Mouse (Mus musculus): ENCODE data around the gene Slc25a22.
"Not testable (repeated sequence)": the region's sequence is repeated elsewhere in the genome, so short reads cannot be mapped to it uniquely, and the experiment has no call there.

Slc25a22 gene

DNA sequence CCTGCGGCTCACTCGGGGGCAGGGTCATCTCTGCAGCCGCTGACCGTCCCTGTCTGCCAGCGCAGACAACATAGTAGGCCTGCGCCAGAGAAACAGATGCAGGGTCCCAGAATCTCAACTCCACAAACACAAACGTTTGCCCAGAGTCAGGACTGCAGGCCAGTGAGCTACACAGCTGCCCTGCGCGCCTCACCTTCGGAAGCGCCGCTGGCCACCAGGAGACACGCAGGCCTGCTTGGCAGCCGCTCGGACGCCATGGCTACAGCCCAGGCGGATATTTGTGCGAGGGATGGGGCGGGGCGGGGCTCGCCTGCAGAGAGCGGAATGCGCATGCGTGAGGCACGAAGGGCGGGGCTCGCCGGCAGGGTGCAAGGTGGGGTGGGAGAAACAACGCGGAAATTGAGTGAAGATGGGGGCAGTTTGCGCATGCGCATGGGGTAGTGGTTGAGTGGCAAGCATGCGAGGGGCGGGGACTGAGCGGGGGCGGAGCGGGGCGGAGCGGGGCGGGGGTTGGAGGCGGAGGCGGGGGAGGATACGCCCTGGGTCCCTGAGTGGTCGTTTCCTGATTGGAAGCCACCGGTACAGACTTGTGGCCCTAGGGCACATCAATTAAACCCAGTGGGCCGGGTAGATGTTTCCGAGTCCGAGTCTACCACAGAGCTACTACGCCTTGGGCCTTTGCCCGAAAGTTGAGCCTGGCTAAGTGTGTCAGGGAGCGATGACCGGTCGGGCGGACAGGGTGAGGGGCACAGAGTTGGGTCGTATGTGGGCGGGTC is 23.7 kb downstream of the Slc25a22 start, which contains the start of gene Gatd1:
Gatd1 (minus strand) TSS at position 328 of the 776 bp plus-strand sequence.
- peak; percentile 99 for DNase-seq (ENCODE audit: low spot score in 2 of 2)

DNA sequence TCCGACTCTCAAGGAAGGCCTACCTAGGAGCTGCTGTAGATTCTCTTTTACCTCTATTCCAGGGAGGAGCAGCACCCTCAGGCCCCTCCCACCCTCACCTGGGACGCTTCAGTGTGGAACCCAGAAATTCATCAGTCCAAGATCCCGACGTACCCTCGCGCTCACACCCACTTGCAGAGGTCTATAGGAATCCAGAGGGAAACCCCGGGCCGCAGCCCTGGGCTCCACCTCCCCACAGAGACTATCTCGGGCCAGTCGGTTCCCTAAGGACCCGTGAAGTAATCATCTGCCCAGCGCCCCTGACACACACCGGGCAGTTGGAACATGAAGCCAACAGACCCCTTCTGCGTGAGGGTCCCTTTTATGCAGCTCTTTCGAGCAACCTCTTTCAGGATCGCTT is 24.4 kb downstream of the Slc25a22 start:
- no peak for DNase-seq (ENCODE audit: low spot score in 2 of 2)

- no peak for DNase-seq (ENCODE audit: low spot score in 2 of 2)
Observed at GRCm38 (mm10) chr7:141411667-141412066, 26.0 kb downstream of the Slc25a22 start.

- DNase-seq (ENCODE audit: low spot score in 2 of 2) = no peak
Observed at GRCm38 (mm10) chr7:141410631-141411030, 27.1 kb downstream of the Slc25a22 start.

DNA sequence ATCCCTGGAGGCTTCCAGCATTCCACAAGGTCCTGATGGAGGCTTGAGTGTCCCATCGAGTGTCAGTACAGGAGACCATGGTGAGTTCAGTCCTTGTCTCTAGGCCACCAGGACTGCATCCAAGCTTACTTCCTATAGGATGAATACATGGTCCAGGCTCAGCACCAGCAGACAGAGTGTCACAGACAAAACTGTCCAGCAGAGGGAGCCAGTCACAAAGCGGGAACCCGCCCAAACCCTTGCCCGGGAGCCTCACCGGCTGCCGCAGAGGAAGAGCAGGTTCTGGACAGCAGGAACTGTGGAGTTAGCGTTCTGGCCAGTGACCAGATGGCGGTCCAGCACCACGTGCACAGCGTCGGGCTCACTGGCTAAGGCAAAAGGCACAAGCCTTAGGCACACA is 28.9 kb downstream of the Slc25a22 start:
- peak; percentile 71 to 81 for DNase-seq (ENCODE audit: low spot score in 2 of 2)

DNA sequence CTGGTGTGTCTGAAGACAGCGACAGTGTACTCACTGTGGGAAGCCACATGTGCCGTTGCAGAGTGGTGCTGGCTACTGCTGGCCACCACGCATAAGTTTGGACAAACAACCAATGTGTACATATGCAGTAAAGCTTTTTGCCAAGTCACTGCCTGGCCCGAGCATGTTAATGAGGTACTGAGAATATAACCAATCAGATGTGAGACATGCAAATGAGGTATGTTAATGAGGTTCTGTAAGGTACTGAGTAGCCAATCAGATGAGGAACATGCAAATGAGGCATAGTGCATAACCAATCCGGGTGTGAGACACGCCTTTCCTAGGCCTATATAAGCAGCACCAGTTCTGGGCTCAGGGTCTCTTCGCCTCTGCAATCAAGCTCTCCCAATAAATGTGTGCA is 30.0 kb downstream of the Slc25a22 start:
- DNase-seq (ENCODE audit: low spot score in 2 of 2) = not testable (repeated sequence)

DNA sequence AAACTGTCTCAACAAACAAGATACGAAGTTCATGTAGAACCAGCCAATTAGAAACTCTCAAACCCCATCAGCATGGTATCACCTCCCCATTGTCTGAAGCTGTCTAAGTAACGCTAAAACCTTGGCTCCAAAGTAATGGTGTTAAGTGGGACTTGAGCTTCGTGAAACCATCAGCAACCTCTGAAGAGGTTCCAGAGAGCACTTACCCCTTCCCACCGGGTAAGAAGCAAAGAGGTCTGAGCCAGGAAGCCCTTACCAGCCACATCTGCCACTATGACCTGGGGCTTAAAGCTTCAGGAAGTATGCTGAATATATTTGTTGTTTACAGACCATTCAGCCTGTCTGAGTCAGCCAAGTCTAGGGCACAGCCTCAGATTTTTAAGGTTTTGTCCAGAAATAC is 32.2 kb downstream of the Slc25a22 start:
- no peak for DNase-seq (ENCODE audit: low spot score in 2 of 2)

- peak; percentile 36 to 57 for DNase-seq (ENCODE audit: low spot score in 2 of 2)
Observed at GRCm38 (mm10) chr7:141403305-141403704, 34.4 kb downstream of the Slc25a22 start.

DNA sequence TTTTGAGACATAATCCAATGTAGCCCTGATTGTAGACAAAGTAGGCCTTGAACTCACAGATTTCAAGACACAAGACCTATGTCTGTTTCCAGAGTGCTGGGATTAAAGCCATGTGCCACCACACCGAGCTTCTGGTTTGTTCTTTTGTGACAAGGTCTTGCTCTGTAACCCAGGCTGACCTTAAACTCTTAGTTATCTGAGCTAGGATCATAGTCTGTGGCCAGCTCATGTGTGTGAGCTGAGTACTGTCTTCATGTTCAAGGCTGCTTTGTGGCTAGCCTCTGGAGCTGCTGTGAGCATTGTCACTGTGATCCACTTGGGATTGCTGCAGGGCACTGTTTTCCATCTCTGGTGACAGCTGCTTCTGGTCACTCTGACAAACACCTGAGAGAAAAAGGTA is 42.3 kb downstream of the Slc25a22 start:
- no peak for DNase-seq (ENCODE audit: low spot score in 2 of 2)

DNA sequence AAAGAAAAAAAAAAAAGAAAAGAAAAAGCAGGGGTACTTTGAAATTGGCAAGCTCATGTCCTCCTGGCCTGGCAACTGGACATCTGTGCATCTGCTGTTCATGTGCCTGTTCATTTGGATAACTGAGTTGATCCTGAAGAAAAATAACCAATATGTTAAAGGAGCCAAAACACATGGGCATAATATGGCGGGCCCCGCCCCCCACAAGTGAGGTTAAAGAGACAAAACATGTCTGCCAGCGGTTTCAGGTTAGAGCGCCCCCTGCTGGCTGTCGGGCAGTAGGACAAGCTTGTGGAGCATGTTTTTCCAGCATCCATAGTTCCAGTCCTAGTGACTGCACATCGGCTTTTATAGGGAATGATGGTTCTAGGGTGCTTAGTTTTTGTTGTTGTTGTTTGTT is 42.9 kb downstream of the Slc25a22 start:
- peak; percentile 64 to 80 for DNase-seq (ENCODE audit: low spot score in 2 of 2)

DNA sequence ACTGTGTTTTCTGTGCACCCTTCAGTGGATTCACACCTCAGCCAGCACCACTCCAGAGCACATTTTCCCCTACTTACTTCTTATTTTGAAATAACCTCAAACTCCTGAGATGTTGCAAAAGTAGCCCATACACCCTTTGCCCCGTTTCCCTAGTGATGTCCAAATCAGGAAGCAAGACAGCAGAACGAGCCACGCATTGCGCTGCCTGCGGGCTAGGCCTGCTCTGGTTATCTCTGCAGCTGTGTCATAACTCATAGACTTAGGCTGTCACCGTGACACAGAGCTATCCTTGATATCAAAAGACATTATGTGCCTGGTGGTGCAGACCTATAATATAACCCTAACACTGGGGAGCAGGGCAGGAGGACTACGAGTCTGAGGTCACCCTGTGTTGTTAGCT is 43.5 kb downstream of the Slc25a22 start:
- DNase-seq (ENCODE audit: low spot score in 2 of 2) = no peak

- DNase-seq (ENCODE audit: low spot score in 2 of 2) = no peak
Observed at GRCm38 (mm10) chr7:141392552-141393222, 45.0 kb downstream of the Slc25a22 start.

DNA sequence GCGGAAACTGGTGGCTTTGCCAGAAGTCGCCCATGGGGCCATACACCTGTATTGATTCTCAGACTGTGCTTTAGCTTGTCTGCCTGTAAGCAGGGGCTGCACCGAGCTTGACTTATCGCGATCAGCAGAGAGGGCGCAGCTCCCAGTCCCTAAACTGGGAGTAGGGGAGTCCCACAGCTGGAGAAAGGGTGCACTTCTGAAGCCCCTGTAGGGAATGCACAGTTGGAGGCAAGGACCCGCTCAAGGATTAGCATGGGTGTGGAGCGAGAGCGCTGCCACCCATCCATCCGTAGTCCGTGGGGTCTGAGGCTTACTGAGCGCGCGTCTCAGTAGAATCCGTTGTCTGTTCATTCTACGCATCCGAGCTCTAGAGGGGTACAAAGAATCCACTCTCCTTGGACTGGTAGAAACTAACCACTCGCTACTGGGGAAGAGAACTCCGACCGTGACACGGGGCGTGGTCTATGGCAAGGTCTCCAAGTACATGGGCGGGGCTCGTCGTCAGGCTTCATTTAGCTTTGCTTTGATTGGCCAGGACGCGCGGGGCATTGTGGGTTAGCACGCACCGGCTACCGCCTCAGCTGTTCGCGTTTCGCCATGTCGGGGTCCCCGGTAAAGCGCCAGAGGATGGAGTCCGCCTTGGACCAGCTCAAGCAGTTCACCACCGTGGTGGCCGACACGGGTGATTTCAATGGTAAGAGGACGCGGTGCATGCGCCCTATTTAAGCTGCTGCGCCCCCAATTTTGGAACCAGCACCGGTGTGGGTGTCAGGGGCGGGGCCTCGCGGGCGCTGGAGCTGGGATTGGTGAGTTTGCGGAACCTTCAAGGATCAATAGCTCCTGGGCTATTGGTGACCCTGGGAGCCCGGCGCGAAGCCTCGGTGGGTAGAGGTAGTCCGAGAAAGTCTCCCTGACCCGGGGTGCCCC is 45.8 kb downstream of the Slc25a22 start, which contains the start of gene Taldo1:
Taldo1 (plus strand) TSS at position 575 of the 927 bp plus-strand sequence.
- DNase-seq (ENCODE audit: low spot score in 2 of 2) = peak; percentile 90 to 93

- DNase-seq (ENCODE audit: low spot score in 2 of 2) = no peak
Observed at GRCm38 (mm10) chr7:141390326-141391259, 47.1 kb downstream of the Slc25a22 start.

- no peak for DNase-seq (ENCODE audit: low spot score in 2 of 2)
Observed at GRCm38 (mm10) chr7:141388487-141389109, 49.1 kb downstream of the Slc25a22 start.

DNA sequence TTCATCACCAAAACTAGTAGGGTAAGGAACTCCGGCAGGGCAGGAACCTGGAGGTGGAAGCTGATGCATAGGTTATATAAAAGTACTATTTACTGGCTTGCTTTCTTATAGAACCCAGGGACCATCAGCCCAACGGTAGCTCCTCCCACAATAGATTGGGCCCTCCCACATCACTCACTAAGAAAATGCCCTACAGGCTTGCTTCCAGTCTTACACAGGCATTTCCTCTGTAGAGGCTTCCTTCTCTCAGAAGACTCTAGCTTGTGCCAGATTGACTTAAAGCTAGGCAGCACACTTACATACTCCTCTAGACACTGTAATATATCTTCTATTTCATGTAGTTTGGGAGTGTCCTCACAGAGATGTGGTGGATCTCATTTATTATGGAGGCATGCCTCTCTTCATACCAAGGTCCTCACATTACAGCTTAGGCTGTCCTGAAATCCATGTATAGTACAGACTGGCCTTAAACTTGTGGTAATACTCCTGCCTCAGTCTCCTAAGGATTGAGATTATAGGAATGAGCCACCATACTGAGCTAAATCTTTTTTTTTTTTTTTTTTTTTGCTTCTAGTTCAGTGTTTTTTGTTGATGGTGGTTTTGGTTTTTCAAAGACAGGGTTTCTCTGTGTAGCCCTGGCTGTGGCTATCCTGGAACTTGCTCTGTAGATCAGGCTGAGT is 49.7 kb downstream of the Slc25a22 start:
- DNase-seq (ENCODE audit: low spot score in 2 of 2) = no peak

DNA sequence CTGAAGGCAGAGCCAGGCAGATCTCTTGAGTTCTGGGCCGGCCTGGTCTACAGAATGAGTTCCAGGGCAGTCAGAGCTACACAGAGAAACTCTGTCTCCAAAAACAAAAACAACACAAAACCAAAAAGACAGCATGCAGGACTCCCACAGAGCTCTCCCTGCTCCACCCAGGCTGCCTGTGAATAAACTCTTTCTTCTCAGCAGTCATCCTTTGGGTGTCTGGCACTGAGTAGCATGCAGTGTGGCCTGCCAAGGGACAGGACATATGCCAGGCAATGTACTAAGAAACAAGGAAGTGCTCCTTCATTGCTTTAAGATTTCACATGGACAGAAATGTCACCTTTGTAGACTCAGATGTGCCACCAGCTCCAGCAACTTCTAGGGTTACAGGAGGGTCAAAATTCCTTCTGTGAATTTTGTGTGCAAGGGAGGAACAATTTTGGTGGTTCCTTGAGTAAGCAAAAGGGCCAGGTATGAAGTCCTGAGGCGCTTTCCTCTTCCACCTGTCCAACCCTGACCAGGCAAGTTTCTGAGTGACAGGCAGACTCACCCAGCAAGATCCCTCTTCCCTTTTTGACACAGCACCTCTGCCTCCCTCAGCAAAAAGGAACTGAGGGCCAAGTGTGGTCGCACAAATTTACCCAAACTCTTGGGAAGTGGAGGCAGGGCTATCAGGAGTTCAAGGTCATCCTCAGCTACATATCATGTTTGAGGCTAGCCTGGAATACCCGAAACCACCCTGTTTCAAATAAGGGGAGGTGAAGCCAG is 56.4 kb downstream of the Slc25a22 start:
- no peak for DNase-seq (ENCODE audit: low spot score in 2 of 2)

Measured in natural killer cell, adult 2 months (primary cell).